Mouse (Mus musculus) MEL (cell line): ENCODE measurements at regions not wholly inside any gene's neighbourhood (a gene's known extent, or its start where the extent isn't known, plus 50 kb on each side); places are given as distances from the start of the nearest gene placed in this dataset.

ENCODE experiments used
- DNase-seq: peaks from one replicate; pipeline ENCODE4 v3.0.0; 2011; ENCODE audit warnings: low read depth, low spot score
- H3K27ac ChIP-seq: 2 replicates; pipeline ENCODE4 v1.5.1; 2012; ENCODE audit warnings: low read depth, mild to moderate bottlenecking, control low read depth, low read length, moderate library complexity; ENCODE audit not compliant: control insufficient read depth
- H3K27me3 ChIP-seq, 2 experiments: fragments of 150-350 bp in 1 of 2; sonication (generic) in 1 of 2; 2 replicates each; pipeline ENCODE4 v1.6.1; 2012; ENCODE audit warnings: low read length in 2 of 2, mild to moderate bottlenecking in 2 of 2, improper control_type of control experiment in 1 of 2, moderate library complexity in 1 of 2; ENCODE audit not compliant: insufficient read depth in 2 of 2, control insufficient read depth in 1 of 2
- H3K36me3 ChIP-seq, 2 experiments: 2 replicates each; pipeline ENCODE4 v1.6.1; 2012 to 2014; ENCODE audit warnings: low read length in 2 of 2, improper control_type of control experiment in 1 of 2, inconsistent platforms in 1 of 2, mild to moderate bottlenecking in 1 of 2; ENCODE audit not compliant: insufficient read depth in 2 of 2, control insufficient read depth in 1 of 2
- H3K4me1 ChIP-seq, 2 experiments: fragments of 150-350 bp in 1 of 2; sonication (generic) in 1 of 2; 2 replicates each; pipeline ENCODE4 v1.6.1; 2012; ENCODE audit warnings: low read length in 2 of 2, improper control_type of control experiment in 1 of 2, mild to moderate bottlenecking in 1 of 2; ENCODE audit not compliant: insufficient read depth in 2 of 2, control insufficient read depth in 1 of 2
- H3K4me3 ChIP-seq, 2 experiments: fragments of 150-350 bp in 1 of 2; sonication (generic) in 1 of 2; 2 replicates each; pipeline ENCODE4 v1.5.1; 2012; ENCODE audit warnings: low read depth in 2 of 2, low read length in 2 of 2, mild to moderate bottlenecking in 2 of 2, moderate library complexity in 2 of 2, control low read depth in 1 of 2, improper control_type of control experiment in 1 of 2; ENCODE audit not compliant: control insufficient read depth in 1 of 2, insufficient read depth in 1 of 2
- H3K79me2 ChIP-seq: 2 replicates; pipeline ENCODE4 v1.6.1; 2012; ENCODE audit warnings: mild to moderate bottlenecking, low read length, moderate library complexity; ENCODE audit not compliant: control insufficient read depth, poor library complexity, insufficient read depth
- H3K9ac ChIP-seq: 2 replicates; pipeline ENCODE4 v1.6.1; 2012; ENCODE audit warnings: low read depth, mild to moderate bottlenecking, control low read depth, low read length, moderate library complexity; ENCODE audit not compliant: control insufficient read depth, poor library complexity, severe bottlenecking
- H3K9me3 ChIP-seq: fragments of 150-350 bp; sonication (generic); replicated peaks from 2 replicates; pipeline ENCODE4 v1.6.1; 2012; ENCODE audit warnings: mild to moderate bottlenecking, low read length, improper control_type of control experiment, moderate library complexity; ENCODE audit not compliant: insufficient read depth
- CHD1 ChIP-seq: IDR thresholded peaks from 2 replicates; pipeline ENCODE4 v1.6.1; 2012; ENCODE audit warnings: low read depth, mild to moderate bottlenecking, inconsistent platforms, low read length, improper control_type of control experiment
- CHD2 ChIP-seq: IDR thresholded peaks from 2 replicates; pipeline ENCODE4 v1.6.1; 2011; ENCODE audit warnings: low read length, improper control_type of control experiment
- CTCF ChIP-seq, 3 experiments: IDR thresholded peaks in 2 of 3; conservative IDR thresholded peaks in 1 of 3; 2 replicates each; pipeline ENCODE4 v1.5.1; 2011 to 2012; ENCODE audit warnings: low read length in 3 of 3, low read depth in 2 of 3, mild to moderate bottlenecking in 2 of 3, improper control_type of control experiment in 1 of 3, inconsistent platforms in 1 of 3, mixed read lengths in 1 of 3, moderate library complexity in 1 of 3; ENCODE audit not compliant: control insufficient read depth in 1 of 3, insufficient read depth in 1 of 3, poor library complexity in 1 of 3, severe bottlenecking in 1 of 3
- E2F4 ChIP-seq: IDR thresholded peaks from 2 replicates; pipeline ENCODE4 v1.6.1; 2011; ENCODE audit warnings: low read depth, low read length, improper control_type of control experiment, borderline replicate concordance
- EP300 ChIP-seq, 2 experiments: IDR thresholded peaks; 2 replicates each; pipeline ENCODE4 v1.6.1; 2011; ENCODE audit warnings: improper control_type of control experiment in 2 of 2, low read length in 2 of 2, low read depth in 1 of 2, mild to moderate bottlenecking in 1 of 2
- ETS1 ChIP-seq: IDR thresholded peaks from 2 replicates; pipeline ENCODE4 v1.6.1; 2012; ENCODE audit warnings: low read depth, mild to moderate bottlenecking, inconsistent platforms, low read length, improper control_type of control experiment, moderate library complexity
- GABPA ChIP-seq: IDR thresholded peaks from 2 replicates; pipeline ENCODE4 v1.6.1; 2012; ENCODE audit warnings: low read depth, mild to moderate bottlenecking, inconsistent platforms, low read length, improper control_type of control experiment, moderate library complexity
- GATA1 ChIP-seq: IDR thresholded peaks from 2 replicates; pipeline ENCODE4 v1.6.1; 2011; ENCODE audit warnings: low read depth, low read length, improper control_type of control experiment
- HCFC1 ChIP-seq: IDR thresholded peaks from 2 replicates; pipeline ENCODE4 v1.6.1; 2012; ENCODE audit warnings: low read depth, mild to moderate bottlenecking, inconsistent platforms, low read length, improper control_type of control experiment, moderate library complexity
- JUND ChIP-seq: IDR thresholded peaks from 2 replicates; pipeline ENCODE4 v1.6.1; 2011; ENCODE audit warnings: low read depth, mild to moderate bottlenecking, improper control_type of control experiment, low read length
- KAT2A ChIP-seq: conservative IDR thresholded peaks from 2 replicates; pipeline ENCODE4 v1.6.1; 2012; ENCODE audit warnings: low read depth, low read length, improper control_type of control experiment, inconsistent platforms
- MAX ChIP-seq: IDR thresholded peaks from 2 replicates; pipeline ENCODE4 v1.6.1; 2011; ENCODE audit warnings: low read length, improper control_type of control experiment
- MAZ ChIP-seq: IDR thresholded peaks from 2 replicates; pipeline ENCODE4 v1.6.1; 2012; ENCODE audit warnings: low read depth, mild to moderate bottlenecking, inconsistent platforms, low read length, improper control_type of control experiment
- MEF2A ChIP-seq: IDR thresholded peaks from 2 replicates; pipeline ENCODE4 v1.6.1; 2014; ENCODE audit warnings: low read depth, mild to moderate bottlenecking, inconsistent platforms, low read length, improper control_type of control experiment; ENCODE audit not compliant: poor library complexity, insufficient replicate concordance, severe bottlenecking; ENCODE audit errors: extremely low read depth
- MXI1 ChIP-seq: IDR thresholded peaks from 2 replicates; pipeline ENCODE4 v1.6.1; 2011; ENCODE audit warnings: mild to moderate bottlenecking, low read depth, low read length, improper control_type of control experiment
- MYB ChIP-seq: IDR thresholded peaks from 2 replicates; pipeline ENCODE4 v1.6.1; 2011; ENCODE audit warnings: mild to moderate bottlenecking, low read depth, low read length, improper control_type of control experiment
- NELFE ChIP-seq: IDR thresholded peaks from 2 replicates; pipeline ENCODE4 v1.6.1; 2011; ENCODE audit warnings: low read depth, low read length, improper control_type of control experiment
- NRF1 ChIP-seq: IDR thresholded peaks from 2 replicates; pipeline ENCODE4 v1.6.1; 2014; ENCODE audit warnings: low read depth, mild to moderate bottlenecking, inconsistent platforms, low read length, improper control_type of control experiment, moderate library complexity; ENCODE audit not compliant: poor library complexity, insufficient read depth, severe bottlenecking
- POLR2A ChIP-seq, 2 experiments: IDR thresholded peaks; 2 replicates each; pipeline ENCODE4 v1.6.1; 2011 to 2012; ENCODE audit warnings: low read length in 2 of 2, mild to moderate bottlenecking in 2 of 2, control low read depth in 1 of 2, improper control_type of control experiment in 1 of 2, low read depth in 1 of 2, moderate library complexity in 1 of 2; ENCODE audit not compliant: control insufficient read depth in 1 of 2, insufficient read depth in 1 of 2, poor library complexity in 1 of 2
- POLR2AphosphoS5 ChIP-seq: IDR thresholded peaks from 2 replicates; pipeline ENCODE4 v1.6.1; 2012; ENCODE audit warnings: low read depth, borderline replicate concordance, mild to moderate bottlenecking, inconsistent platforms, low read length, moderate library complexity, mixed read lengths
- SIN3A ChIP-seq: IDR thresholded peaks from 2 replicates; pipeline ENCODE4 v1.6.1; 2012; ENCODE audit warnings: low read length, improper control_type of control experiment, inconsistent platforms
- SMC3 ChIP-seq: IDR thresholded peaks from 2 replicates; pipeline ENCODE4 v1.6.1; 2011; ENCODE audit warnings: low read depth, low read length, improper control_type of control experiment
- TAL1 ChIP-seq: IDR thresholded peaks from 2 replicates; pipeline ENCODE4 v1.6.1; 2012; ENCODE audit warnings: mild to moderate bottlenecking, inconsistent platforms, low read length, moderate library complexity, mixed read lengths
- TBP ChIP-seq: IDR thresholded peaks from 2 replicates; pipeline ENCODE4 v1.8.0; 2011; ENCODE audit warnings: low read depth, low read length, improper control_type of control experiment
- TCF12 ChIP-seq: IDR thresholded peaks from 2 replicates; pipeline ENCODE4 v1.6.1; 2014; ENCODE audit warnings: low read depth, mild to moderate bottlenecking, inconsistent platforms, low read length, improper control_type of control experiment, moderate library complexity
- ZC3H11A ChIP-seq: IDR thresholded peaks from 2 replicates; pipeline ENCODE4 v1.6.1; 2012; ENCODE audit warnings: low read depth, mild to moderate bottlenecking, inconsistent platforms, low read length, improper control_type of control experiment
- ZMIZ1 ChIP-seq: IDR thresholded peaks from 2 replicates; pipeline ENCODE4 v1.6.1; 2012; ENCODE audit warnings: low read depth, mild to moderate bottlenecking, inconsistent platforms, low read length, improper control_type of control experiment, moderate library complexity
- ZNF384 ChIP-seq: IDR thresholded peaks from 2 replicates; pipeline ENCODE4 v1.6.1; 2012; ENCODE audit warnings: low read depth, mild to moderate bottlenecking, inconsistent platforms, low read length, improper control_type of control experiment

DNA sequence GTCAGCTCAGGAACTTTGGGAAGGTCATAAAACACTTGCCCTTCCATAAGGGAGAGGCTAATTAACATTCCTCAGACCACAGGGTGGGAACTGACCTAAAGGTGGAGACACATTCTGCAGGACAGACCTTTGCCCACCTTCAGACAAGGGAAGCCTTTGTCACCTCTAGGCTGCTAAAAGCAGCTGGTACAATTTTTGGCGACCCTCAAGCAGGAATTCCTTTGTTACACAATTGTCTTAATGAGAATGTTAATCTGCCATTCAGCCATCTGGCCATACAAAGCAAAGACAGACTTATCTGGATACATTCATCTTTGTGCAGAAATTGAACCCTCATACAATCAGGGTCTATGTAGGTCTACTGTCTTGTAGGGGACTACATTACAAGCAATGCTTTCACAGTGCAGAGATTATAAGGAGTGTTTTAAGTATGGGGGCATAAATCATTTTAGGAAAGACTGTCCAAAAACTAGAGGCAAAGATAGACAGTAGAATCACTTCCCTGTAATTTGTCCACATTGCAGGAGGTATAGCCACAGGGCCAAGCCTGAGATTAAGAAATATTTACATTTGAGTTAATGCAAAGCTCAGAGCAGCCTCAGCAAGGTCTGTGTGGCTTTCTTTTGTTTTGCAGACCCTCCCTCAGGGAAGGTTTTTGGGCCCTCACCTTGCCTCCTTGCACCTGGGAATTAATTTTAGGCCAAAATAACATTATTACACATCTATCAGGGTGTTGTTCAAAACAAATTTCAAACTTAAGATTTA, 384.5 kb upstream of the Rarb start:
- no peaks in the 10 kb centered on the region for H3K79me2 ChIP-seq
- H3K9ac ChIP-seq: no peak overlapping the region
- no peak overlapping the region for H3K27ac ChIP-seq
- no peak overlapping the region for H3K4me3 ChIP-seq
- H3K36me3 ChIP-seq: no peaks in the 10 kb centered on the region
- no peaks in the 10 kb centered on the region for H3K9me3 ChIP-seq
- no peaks in the 10 kb centered on the region for H3K27me3 ChIP-seq
- no peaks in the 10 kb centered on the region for H3K4me1 ChIP-seq
- TF ChIP-seq GATA1 (no peak), E2F4 (no peak), CHD1 (no peak), TAL1 (no peak), POLR2AphosphoS5 (no peak), CHD2 (no peak), EP300 (IDR thresholded peaks at IDR 0.05; ENCODE audit: low read depth in 1 of 2, low read length in 2 of 2) (no peak), TBP (no peak), ETS1 (no peak), MYB (no peak), CTCF (IDR thresholded peaks at IDR 0.05 in 2 of 3, conservative IDR thresholded peaks at IDR 0.05 in 1 of 3; ENCODE audit: control insufficient read depth in 1 of 3, insufficient read depth in 1 of 3, low read depth in 2 of 3, low read length in 3 of 3, poor library complexity in 1 of 3, severe bottlenecking in 1 of 3) (no peak), KAT2A (no peak), ZNF384 (no peak), MAZ (no peak), MAX (no peak), POLR2A (IDR thresholded peaks at IDR 0.05; ENCODE audit: control insufficient read depth in 1 of 2, insufficient read depth in 1 of 2, low read depth in 1 of 2, low read length in 2 of 2, poor library complexity in 1 of 2) (no peak), ZMIZ1 (no peak), SMC3 (no peak), TCF12 (no peak), HCFC1 (no peak)
- no peak for DNase-seq

DNA sequence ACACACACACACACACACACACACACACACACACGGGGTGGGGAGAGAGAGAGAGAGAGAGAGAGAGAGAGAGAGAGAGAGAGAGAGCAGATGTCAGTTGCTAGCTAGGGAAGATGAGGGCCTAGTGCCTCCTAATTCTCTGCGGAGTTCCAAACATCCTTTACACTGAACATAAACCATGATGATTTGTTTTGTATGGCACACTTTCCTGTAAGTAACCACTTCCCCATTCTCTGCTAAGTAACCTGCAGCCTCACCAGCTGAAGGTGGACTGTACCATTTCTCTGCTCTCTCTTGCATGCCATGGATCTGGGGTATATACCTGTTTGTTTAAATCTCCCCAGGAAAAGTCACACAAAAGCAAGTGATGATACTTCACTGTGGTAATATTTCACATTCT, 374.0 kb upstream of the Rarb start:
- no peaks in the 10 kb centered on the region for H3K9me3 ChIP-seq
- H3K36me3 ChIP-seq: no peaks in the 10 kb centered on the region
- H3K27ac ChIP-seq: no peak overlapping the region
- H3K79me2 ChIP-seq: no peaks in the 10 kb centered on the region
- H3K4me3 ChIP-seq: no peak overlapping the region
- DNase-seq: no peak
- H3K27me3 ChIP-seq: no peaks in the 10 kb centered on the region
- no peaks in the 10 kb centered on the region for H3K4me1 ChIP-seq
- H3K9ac ChIP-seq: no peak overlapping the region
- no peak for TF ChIP-seq MEF2A
- no peak for TF ChIP-seq TCF12
- TF ChIP-seq GABPA: no peak
- TF ChIP-seq NELFE: no peak
- TF ChIP-seq CTCF (IDR thresholded peaks at IDR 0.05 in 2 of 3, conservative IDR thresholded peaks at IDR 0.05 in 1 of 3; ENCODE audit: control insufficient read depth in 1 of 3, insufficient read depth in 1 of 3, low read depth in 2 of 3, low read length in 3 of 3, poor library complexity in 1 of 3, severe bottlenecking in 1 of 3): no peak
- no peak for TF ChIP-seq SMC3
- no peak for TF ChIP-seq SIN3A
- TF ChIP-seq JUND: no peak
- no peak for TF ChIP-seq GATA1
- no peak for TF ChIP-seq MXI1
- no peak for TF ChIP-seq NRF1
- no peak for TF ChIP-seq MAX
- no peak for TF ChIP-seq ZC3H11A
- TF ChIP-seq EP300 (IDR thresholded peaks at IDR 0.05; ENCODE audit: low read depth in 1 of 2, low read length in 2 of 2): no peak
